Mouse (Mus musculus): ENCODE measurements around the gene Hoxc12.

GRCm38 (mm10) chr15:102953561-102953960 is 17.0 kb downstream of the Hoxc12 start:
- TF ChIP-seq CTCF (IDR thresholded peaks at IDR 0.05; ENCODE audit: extremely low read depth, insufficient read depth, insufficient read length, insufficient replicate concordance) (no peak), POLR2A (IDR thresholded peaks at IDR 0.05; ENCODE audit: low read depth, low read length) (no peak)
